Mouse (Mus musculus) spleen, postnatal 0 days (tissue): ENCODE data around the gene Gjc2. TPM values are rescaled to one million over a fixed set of nuclear protein-coding genes. Genes with fewer than 3 reads are reported as not detected.

Experiments
- polyA plus RNA-seq: library from polyadenylated mRNA; unstranded; fragments of >200 nt; fragmentation: Nextera tagmentation; extraction: Ambion mirVana; gene quantifications from 2 replicates; pipeline ENCODE4 v1.2.1, GENCODE M21; 2015

Gene Gjc2
- 0.59 and 1.2 TPM in 2 replicates for polyA plus RNA-seq

DNA sequence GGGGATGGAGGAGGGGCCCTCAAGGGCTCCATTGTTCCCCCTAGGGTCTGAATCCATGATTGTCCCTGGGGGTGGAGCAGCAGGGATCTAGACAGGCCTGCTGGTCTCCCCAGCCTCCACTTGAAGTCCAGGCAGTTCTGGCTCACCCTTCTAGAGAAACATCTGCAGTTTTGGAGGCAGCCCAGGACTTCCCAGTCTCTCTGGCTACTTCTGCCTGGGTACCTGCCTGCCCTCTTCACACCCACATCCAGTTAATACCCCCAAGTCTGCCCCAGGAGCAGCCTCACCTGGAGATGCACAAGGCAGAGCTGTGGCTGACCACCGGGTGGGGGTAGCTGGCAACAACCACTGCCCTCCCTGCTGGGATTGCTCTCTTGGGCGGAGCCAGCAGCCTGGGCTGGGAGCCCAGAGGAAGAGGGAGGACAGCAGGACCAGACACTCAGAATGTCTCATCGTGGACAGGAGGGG is at the start of gene Gjc2:
Gene Gjc2 (minus strand): TSS at position 350 of the 468 bp plus-strand sequence.

DNA sequence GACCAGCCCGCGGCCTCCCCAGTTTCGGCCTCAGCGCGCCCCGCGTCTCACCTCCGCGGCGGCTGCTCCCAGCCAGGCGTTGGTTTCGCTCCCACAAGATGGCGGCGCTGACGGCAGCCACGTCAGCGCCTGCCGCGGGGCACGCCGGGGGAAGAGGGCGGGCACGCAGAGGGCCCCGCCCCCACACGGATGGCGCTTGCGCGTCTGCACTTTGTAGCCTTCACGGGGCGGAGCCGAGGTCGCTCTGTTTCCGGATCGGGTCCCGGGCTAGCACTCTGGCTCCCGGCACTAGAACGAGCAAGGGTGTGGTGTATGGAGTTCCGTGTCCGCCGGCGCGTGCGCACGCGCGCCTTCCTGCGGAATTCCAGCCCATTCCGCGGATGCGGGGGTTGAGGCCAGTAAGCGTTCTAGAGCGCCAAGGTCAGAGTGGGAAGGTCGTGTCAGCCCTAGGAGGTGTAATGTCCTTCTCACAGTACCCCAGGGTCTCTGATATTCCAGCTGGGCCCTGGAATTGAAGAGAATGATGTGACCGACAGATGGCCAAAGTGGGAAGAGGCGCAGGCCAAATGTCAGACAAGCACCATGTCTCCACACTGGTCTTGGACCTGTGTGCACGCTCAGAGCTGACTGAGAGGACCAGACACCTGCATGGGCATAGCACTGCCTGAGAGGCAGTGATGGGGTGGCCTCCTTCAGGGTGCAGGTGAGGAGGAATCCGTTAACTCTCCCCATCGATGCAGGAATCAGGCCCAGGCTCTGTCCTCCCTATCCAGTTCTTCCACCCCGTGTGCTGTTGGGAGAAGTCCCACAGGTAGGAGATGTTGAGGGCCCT is 45.3 kb upstream of the Gjc2 start, which contains the start of gene Arf1:
Gene Arf1 (minus strand): TSS at position 149 of the 832 bp plus-strand sequence.

DNA sequence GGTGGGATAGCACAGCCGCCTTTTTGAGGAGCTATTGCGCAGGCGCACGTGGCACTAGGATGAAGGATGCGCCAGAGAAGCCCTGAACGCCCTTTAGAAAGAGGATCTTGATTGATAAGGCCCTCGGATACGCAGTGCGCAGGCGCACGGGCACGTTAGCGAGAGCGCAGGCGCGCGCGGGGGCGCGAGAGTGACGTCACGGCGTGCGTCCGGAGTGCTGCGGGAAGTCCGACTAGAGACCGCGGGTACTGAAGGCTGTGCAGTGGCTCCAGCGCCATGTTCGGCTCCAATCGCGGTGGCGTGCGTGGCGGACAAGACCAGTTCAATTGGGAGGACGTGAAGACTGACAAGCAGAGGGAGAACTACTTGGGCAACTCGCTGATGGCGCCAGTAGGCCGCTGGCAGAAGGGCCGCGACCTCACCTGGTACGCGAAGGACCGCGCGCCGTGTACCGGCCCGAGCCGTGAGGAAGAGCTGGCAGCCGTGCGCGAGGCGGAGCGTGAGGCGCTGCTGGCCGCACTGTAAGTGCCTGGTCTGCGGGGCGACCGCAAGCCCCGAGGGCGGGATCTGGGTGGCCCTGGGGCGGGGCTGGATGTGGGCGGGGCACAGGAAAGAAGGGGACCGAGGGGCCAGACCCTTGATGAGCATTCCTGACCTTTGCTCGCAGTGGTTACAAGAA is 25.3 kb upstream of the Gjc2 start, which contains the start of gene 2310033P09Rik:
Gene 2310033P09Rik (plus strand): TSS at position 169 of the 679 bp plus-strand sequence.

DNA sequence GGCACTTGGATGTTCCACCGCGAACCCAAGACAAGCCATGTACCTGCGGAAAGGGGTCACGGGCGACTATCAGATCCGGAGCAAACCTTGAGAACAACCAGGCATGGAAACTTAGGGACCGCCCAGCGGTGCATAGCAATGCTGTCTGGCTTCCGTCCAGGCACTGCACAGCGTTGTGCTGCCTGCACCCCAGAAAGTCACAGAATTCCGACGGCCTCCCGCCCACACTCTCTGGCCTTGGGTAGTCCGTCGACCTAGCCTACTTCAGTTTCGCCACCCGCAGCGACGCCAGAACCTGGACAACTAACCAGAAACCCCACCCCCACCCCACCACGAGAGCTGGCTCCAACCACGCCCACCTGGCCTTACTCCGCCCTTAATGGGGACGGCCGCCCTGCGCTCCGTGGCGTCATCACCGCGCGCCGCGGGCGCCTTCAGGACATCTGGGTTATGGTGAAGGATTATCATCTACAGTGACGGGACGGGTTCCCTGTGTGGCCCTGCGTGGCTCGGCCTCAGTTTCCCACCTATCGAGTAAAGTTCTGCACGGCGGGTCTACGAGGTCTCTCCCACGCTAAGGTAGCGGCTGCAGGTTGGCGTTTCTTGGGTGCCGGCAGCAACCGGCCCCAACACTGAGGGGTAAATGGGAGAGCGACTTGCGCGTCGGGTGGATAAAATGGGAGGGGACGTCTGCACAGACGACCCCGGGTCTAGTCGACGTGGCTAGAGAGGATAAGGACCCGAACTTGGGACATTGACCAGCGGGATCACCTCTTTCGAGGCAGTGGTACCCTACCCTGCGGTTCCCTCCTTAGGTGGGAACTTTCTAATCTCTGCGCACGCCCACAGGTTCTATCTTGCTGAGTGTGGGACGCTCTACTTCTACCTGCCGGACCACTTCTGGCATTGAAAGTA is 19.3 kb upstream of the Gjc2 start, which contains the start of gene Mrpl55:
Gene Mrpl55 (plus strand): TSS at position 406 of the 915 bp plus-strand sequence.

DNA sequence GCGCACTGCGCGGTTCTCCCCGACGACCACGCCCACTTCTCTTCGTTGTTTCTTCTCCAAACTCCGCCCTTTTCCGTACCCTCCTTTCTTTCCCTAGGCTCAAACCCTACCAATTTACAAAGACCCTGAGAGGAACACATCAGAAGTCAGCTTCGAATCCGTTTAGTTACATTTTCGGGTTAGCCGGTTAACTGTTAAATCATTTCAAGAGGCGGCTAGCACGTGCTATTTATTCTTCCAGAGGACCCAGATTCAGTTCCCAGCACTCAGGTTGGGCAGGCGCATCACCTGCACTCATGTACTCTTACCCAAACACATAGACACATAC is 9.0 kb upstream of the Gjc2 start, which contains the start of gene Guk1:
Gene Guk1 (minus strand): TSS at position 154 of the 328 bp plus-strand sequence.

DNA sequence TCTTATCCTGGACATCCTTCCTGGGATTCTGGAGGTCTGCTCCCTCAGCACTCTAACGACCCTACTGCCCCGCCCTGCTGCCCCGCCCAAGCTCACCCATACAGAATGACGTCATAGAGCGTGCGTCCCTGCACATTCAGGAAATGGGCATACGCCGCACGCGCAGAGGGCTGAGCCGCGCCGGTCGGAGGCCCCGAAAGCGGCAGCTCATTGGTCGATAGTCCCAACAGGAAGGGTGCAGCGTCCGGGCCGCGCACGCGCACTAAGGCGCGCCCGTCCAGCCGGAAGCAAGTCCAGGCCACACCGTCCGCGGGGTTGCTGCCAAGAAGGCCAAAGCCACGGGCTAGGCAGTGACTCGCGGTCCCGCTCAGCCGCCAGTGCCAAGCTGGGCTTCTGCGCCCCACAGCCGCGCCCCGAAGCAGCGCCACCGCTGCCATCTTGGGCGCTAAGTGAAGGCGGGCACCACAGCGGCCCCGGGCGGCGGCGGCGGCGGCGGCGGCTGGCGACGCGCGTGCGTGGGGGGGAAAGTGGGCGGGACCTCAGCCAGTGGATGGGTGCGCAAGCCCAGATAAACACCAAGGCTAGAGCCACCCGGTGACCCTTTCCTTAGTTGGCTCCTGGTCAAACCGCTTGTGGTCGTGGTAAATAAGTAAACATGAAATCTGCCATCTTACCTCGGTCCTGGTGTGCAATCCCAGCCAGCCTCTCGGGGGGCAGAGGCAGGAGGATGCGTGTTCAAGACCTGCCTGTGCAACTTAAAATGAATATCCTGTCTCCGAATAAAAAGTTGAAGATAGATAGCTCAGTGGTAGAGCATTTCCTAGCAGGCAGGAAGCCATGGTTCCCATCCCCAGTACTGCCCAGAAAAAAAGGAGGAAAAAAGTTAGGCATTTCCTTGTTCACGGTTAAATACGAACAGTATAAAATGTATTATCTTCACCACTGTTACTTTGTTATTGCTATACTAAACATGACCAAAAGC is 19.5 kb downstream of the Gjc2 start, which contains the start of gene Iba57:
Gene Iba57 (minus strand): TSS at position 485 of the 982 bp plus-strand sequence.

DNA sequence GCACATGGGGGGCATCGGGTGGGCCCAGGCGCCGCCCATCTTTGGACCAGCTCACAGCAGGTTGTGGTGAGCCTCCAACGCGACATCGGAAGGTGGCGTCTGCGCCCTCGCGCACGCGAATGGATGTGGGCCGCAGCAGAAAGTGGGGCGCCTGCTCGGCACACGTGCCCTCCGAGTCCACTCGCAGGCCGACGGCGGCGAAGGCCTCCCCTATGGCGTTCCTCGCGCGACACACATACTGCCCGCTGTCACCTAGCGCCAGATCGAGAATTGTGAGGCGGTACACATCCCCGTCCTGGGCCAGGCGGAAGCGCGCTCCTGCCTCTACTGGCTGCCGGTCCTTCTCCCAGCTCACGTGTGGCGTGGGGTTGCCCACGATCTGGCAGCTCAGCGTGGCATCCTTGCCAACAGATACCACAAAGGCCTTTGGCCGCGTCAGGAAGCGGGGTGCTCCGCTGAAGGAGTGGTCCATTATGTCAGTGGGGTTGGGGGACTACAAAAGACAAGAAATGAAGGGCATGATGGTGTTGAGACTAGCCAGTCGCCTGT is 47.0 kb downstream of the Gjc2 start, which contains the start of gene Obscn:
Gene Obscn (minus strand): TSS at position 499 of the 549 bp plus-strand sequence.

Other genes with a start within 250 kb of the Gjc2 start
- gene Rnf187, start 244.3 kb downstream of the Gjc2 start, polyA plus RNA-seq = 175 TPM in 2 replicates
- gene Hist3h2ba, start 234.3 kb downstream of the Gjc2 start, polyA plus RNA-seq = 14.6 and 17.4 TPM in 2 replicates
- gene Hist3h2a, start 228.5 kb downstream of the Gjc2 start, polyA plus RNA-seq = 26.0 and 27.0 TPM in 2 replicates
- 0.08 and 0.17 TPM in 2 replicates for gene Trim17, start 228.5 kb downstream of the Gjc2 start, polyA plus RNA-seq
- gene Trim11, start 205.1 kb downstream of the Gjc2 start, polyA plus RNA-seq = 14.6 and 17.4 TPM in 2 replicates
- 0.17 and 0.22 TPM in 2 replicates for gene Obscn, start 46.8 kb downstream of the Gjc2 start, polyA plus RNA-seq
- 11.9 and 14.3 TPM in 2 replicates for gene Iba57, start 19.5 kb downstream of the Gjc2 start, polyA plus RNA-seq
- gene Guk1, start 9.0 kb upstream of the Gjc2 start, polyA plus RNA-seq = 84.0 and 88.0 TPM in 2 replicates
- gene Mrpl55, start 19.3 kb upstream of the Gjc2 start, polyA plus RNA-seq = 67.0 and 70.0 TPM in 2 replicates
- gene 2310033P09Rik, start 25.1 kb upstream of the Gjc2 start, polyA plus RNA-seq = 34.5 and 37.9 TPM in 2 replicates
- gene Arf1, start 45.1 kb upstream of the Gjc2 start, polyA plus RNA-seq = 241 and 269 TPM in 2 replicates
- 0.08 TPM in 1 of 2 replicates, not detected in the other for gene Wnt3a, start 107.5 kb upstream of the Gjc2 start, polyA plus RNA-seq
- 0.88 and 1.5 TPM in 2 replicates for gene Wnt9a, start 123.7 kb upstream of the Gjc2 start, polyA plus RNA-seq
- not detected in 2 replicates for gene Prss38, start 192.4 kb upstream of the Gjc2 start, polyA plus RNA-seq